Mouse (Mus musculus) CH12.LX (cell line): ENCODE results near the gene Sec31a.

Experiments used
- CHD1 ChIP-seq: IDR thresholded peaks from 2 replicates; pipeline ENCODE4 v1.6.1; 2012; ENCODE audit warnings: low read depth, low read length, improper control_type of control experiment, inconsistent platforms
- CHD2 ChIP-seq: IDR thresholded peaks from 2 replicates; pipeline ENCODE4 v1.6.1; 2011; ENCODE audit warnings: low read length, improper control_type of control experiment
- CTCF ChIP-seq, 2 experiments: IDR thresholded peaks in 1 of 2; conservative IDR thresholded peaks in 1 of 2; 2 replicates each; pipeline ENCODE4 v1.5.1; 2011 to 2012; ENCODE audit warnings: low read depth in 2 of 2, low read length in 2 of 2, improper control_type of control experiment in 1 of 2, inconsistent platforms in 1 of 2, mild to moderate bottlenecking in 1 of 2, moderate library complexity in 1 of 2
- EP300 ChIP-seq: IDR thresholded peaks from 2 replicates; pipeline ENCODE4 v1.6.1; 2011; ENCODE audit warnings: low read length, improper control_type of control experiment
- GABPA ChIP-seq: IDR thresholded peaks from 2 replicates; pipeline ENCODE4 v1.6.1; 2012; ENCODE audit warnings: low read depth, low read length, improper control_type of control experiment, inconsistent platforms; ENCODE audit not compliant: insufficient replicate concordance
- IRF4 ChIP-seq: IDR thresholded peaks from 2 replicates; pipeline ENCODE4 v1.6.1; 2014; ENCODE audit warnings: low read depth, mild to moderate bottlenecking, inconsistent platforms, low read length, improper control_type of control experiment
- MXI1 ChIP-seq: IDR thresholded peaks from 2 replicates; pipeline ENCODE4 v1.6.1; 2011; ENCODE audit warnings: mild to moderate bottlenecking, low read depth, low read length, improper control_type of control experiment
- NRF1 ChIP-seq: IDR thresholded peaks from 2 replicates; pipeline ENCODE4 v1.6.1; 2014; ENCODE audit warnings: low read depth, mild to moderate bottlenecking, inconsistent platforms, low read length, improper control_type of control experiment, moderate library complexity
- POLR2A ChIP-seq: IDR thresholded peaks from 2 replicates; pipeline ENCODE4 v1.6.1; 2011; ENCODE audit warnings: low read depth, mild to moderate bottlenecking, improper control_type of control experiment, low read length
- RCOR1 ChIP-seq: conservative IDR thresholded peaks from 2 replicates; pipeline ENCODE4 v1.6.1; 2012; ENCODE audit warnings: low read depth, mild to moderate bottlenecking, inconsistent platforms, low read length, improper control_type of control experiment
- USF2 ChIP-seq: conservative IDR thresholded peaks from 2 replicates; pipeline ENCODE4 v1.6.1; 2011; ENCODE audit warnings: low read depth, low read length, improper control_type of control experiment

GRCm38 (mm10) chr5:100342422-100342821, 73.6 kb downstream of the Sec31a start:
- TF ChIP-seq NRF1 (no peak), POLR2A (no peak), EP300 (0 out of 2 replicates have a peak, but pooled peaks have one; percentile 28), CTCF (conservative IDR thresholded peaks at IDR 0.05 in 1 of 2, IDR thresholded peaks at IDR 0.05 in 1 of 2; ENCODE audit: low read depth in 2 of 2, low read length in 2 of 2) (no peak), MXI1 (no peak), GABPA (no peak), CHD1 (no peak), RCOR1 (no peak), IRF4 (peak; percentile 32; the same call in 1 of the 2 replicates), USF2 (no peak), CHD2 (no peak)
